Mouse (Mus musculus) liver, embryonic 16.5 days (tissue): ENCODE measurements around the gene Usp15. TPM values are rescaled to one million over a fixed set of nuclear protein-coding genes. Genes with fewer than 3 reads are reported as not detected.
"Not testable (repeated sequence)": the region's sequence is repeated elsewhere in the genome, so short reads cannot be mapped to it uniquely, and the experiment has no call there.

Experiments
- ATAC-seq: fragments of 200-750 bp; cut with Nextera tagmentation; 2 replicates; pipeline ENCODE4 v1.8.0; 2017; ENCODE audit warnings: low read depth, mild to moderate bottlenecking, moderate number of reproducible peaks, moderate library complexity
- H3K27ac ChIP-seq: fragments of 300-500 bp; sonication (generic); 2 replicates; pipeline ENCODE4 v1.5.1; 2014; ENCODE audit warnings: mild to moderate bottlenecking, low read length
- H3K27me3 ChIP-seq: fragments of 300-500 bp; sonication (generic); 2 replicates; pipeline ENCODE4 v1.6.1; 2014; ENCODE audit warnings: low read depth, low read length, mixed read lengths; ENCODE audit not compliant: control insufficient read depth, insufficient read depth
- H3K36me3 ChIP-seq: fragments of 300-500 bp; sonication (generic); 2 replicates; pipeline ENCODE4 v1.6.1; 2014; ENCODE audit warnings: mild to moderate bottlenecking; ENCODE audit not compliant: control insufficient read depth, insufficient read depth
- H3K4me1 ChIP-seq: fragments of 300-500 bp; sonication (generic); 2 replicates; pipeline ENCODE4 v1.6.1; 2014; ENCODE audit warnings: low read depth, low read length, mixed read lengths; ENCODE audit not compliant: control insufficient read depth
- H3K4me2 ChIP-seq: fragments of 300-500 bp; sonication (generic); 2 replicates; pipeline ENCODE4 v1.6.1; 2014; ENCODE audit warnings: low read depth, low read length, mixed read lengths
- H3K4me3 ChIP-seq: fragments of 300-500 bp; sonication (generic); 2 replicates; pipeline ENCODE4 v1.5.1; 2014; ENCODE audit warnings: low read depth, mild to moderate bottlenecking, low read length
- H3K9ac ChIP-seq: fragments of 300-500 bp; sonication (generic); 2 replicates; pipeline ENCODE4 v1.6.1; 2014; ENCODE audit warnings: low read depth, low read length
- H3K9me3 ChIP-seq: fragments of 300-500 bp; sonication (generic); replicated peaks from 2 replicates; pipeline ENCODE4 v1.6.1; 2016; ENCODE audit warnings: low read length; ENCODE audit not compliant: control insufficient read depth
- WGBS: fragments of 180-500 bp; shearing (Covaris S2); extraction: QIAGEN DNeasy Blood & Tissue Kit; methylation state at CpG from one replicate; pipeline ENCODE4 v1.1.7; 2014; ENCODE audit not compliant: insufficient replicate concordance; 5-methylcytosine and 5-hydroxymethylcytosine counted together
- polyA plus RNA-seq: library from polyadenylated mRNA; unstranded; fragments of >200 nt; fragmentation: Nextera tagmentation; extraction: Ambion mirVana; gene quantifications from 2 replicates; pipeline ENCODE4 v1.2.1, GENCODE M21; 2015

Gene Usp15
- polyA plus RNA-seq, result 88.1 and 89.9 TPM in 2 replicates

DNA sequence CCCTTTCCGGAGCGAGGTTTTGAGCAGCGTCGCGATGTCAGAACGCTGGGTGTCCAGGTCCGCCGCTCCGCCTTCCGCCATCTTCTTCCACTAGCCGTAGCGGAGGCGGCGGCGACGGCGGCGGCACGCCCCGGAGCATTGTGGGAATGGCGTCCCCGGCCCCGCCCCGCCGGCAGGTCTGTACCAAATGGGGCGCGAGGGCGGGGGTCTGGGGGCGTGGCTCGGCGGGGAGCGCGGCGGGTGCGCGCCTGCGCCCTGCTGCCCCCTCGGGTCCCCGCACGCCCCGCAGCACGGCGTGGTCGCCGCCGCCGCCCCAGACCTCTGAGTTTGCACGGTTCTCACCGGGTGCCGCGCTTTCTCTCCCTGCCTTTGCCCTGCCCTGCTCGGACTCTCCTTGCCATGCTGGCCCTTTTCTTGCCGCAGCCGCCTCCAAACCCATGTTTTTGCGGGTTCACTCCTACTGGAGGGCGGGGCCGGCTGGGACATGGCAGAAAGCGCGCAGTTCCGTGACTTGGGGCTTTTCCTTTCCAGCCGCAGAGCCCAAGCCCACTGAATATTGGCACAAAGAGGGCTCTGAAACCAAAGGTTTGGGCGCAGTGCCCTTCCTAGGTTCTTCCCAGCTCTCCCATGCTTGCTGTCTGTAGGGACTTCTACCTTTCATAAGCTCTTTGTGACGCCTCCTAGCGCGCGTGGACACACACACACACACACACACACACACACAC is at the start of gene Usp15:
Gene Usp15 (minus strand): TSS at position 161 of the 725 bp plus-strand sequence.
- Histone ChIP-seq H3K27ac (peak within 1 kb of the TSS; percentile 95), H3K9me3 (no peaks in the 10 kb centered on the region), H3K36me3 (no peaks in the 10 kb centered on the region), H3K4me3 (peak within 1 kb of the TSS; percentile 99), H3K9ac (peak within 1 kb of the TSS; percentile 100), H3K4me2 (peak within 1 kb of the TSS; percentile 87), H3K27me3 (no peaks in the 10 kb centered on the region), H3K4me1 (peaks cover 47% of the 10 kb centered on the region)
- WGBS, result under 1% methylated on average over 49 of the region's 66 CpGs
- peak; percentile 84 for ATAC-seq

DNA sequence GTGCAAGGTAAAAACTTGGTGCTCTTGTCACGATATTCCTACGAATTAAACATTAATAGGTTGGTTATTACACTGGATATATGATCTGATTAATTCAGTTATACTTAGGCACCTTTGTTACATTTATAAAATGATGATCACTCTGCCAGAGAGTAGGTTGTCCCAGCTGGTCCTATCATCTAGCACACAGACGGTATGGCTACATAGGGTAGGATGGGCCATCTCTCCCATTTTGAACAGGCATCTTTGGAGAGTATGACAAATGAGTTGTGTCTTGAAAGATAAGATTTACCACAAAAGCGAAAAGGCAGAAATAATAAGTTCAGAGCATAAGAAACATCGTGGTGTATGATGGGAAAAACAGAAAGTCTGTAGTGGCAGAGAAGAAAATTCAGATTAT is 32.6 kb upstream of the Usp15 start:
- H3K27ac ChIP-seq, result no peak overlapping the region
- no peaks in the 10 kb centered on the region for H3K4me1 ChIP-seq
- no peaks in the 10 kb centered on the region for H3K36me3 ChIP-seq
- 53% methylated on average over 5 of the region's 5 CpGs for WGBS
- no peaks in the 10 kb centered on the region for H3K9me3 ChIP-seq
- ATAC-seq, result no peak
- no peak overlapping the region for H3K4me2 ChIP-seq
- H3K27me3 ChIP-seq, result no peaks in the 10 kb centered on the region
- no peak overlapping the region for H3K9ac ChIP-seq
- no peak overlapping the region for H3K4me3 ChIP-seq

DNA sequence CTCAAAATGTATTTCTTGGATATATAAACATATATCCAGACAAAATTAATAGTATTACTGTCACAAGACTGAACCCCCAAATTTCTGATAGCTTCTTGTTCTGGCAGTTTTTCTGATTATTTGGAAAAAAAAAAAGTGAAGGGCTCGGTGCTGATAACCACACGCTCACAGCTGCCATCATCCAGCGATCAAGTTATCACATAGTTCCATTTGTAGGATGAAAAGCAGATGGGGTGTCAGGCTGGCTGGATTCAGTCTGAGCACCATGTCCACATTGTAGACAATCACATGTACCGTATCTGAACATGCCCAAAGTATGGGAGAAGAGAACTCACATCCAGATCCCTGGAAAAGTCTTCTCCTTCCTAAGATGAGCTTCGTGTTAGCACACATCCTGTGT is 26.0 kb upstream of the Usp15 start:
- Histone ChIP-seq H3K27ac (no peak overlapping the region), H3K4me1 (no peaks in the 10 kb centered on the region), H3K9ac (no peak overlapping the region), H3K27me3 (no peaks in the 10 kb centered on the region), H3K9me3 (no peaks in the 10 kb centered on the region), H3K4me2 (no peak overlapping the region), H3K36me3 (no peaks in the 10 kb centered on the region), H3K4me3 (no peak overlapping the region)
- WGBS, result 61% methylated on average over 5 of the region's 5 CpGs
- ATAC-seq, result peak; percentile 71

DNA sequence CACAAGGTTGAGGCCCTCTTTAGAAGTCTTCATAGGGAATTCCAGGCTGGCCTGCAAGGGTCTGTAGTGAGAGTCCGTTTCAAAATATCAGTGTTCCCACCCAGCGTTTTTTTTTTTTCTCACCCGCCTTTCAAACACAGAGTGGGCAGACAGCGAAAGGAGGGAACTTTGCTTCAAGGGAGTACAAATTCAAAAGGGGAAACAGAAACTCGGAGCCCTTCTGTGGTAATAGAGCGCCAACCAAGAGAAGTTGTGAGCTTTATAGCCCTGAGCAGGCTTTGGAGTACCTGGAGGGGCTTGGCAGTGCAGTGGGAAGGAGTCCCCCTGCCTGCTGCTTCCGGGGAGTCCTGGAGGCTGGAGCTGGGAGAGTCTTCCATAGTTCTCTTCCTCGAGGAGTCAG is 12.7 kb upstream of the Usp15 start:
- WGBS, result 41% methylated on average over 8 of the region's 8 CpGs
- Histone ChIP-seq H3K9ac (no peak overlapping the region), H3K27me3 (no peaks in the 10 kb centered on the region), H3K4me1 (no peaks in the 10 kb centered on the region), H3K36me3 (no peaks in the 10 kb centered on the region), H3K4me2 (no peak overlapping the region), H3K4me3 (no peak overlapping the region), H3K27ac (no peak overlapping the region), H3K9me3 (no peaks in the 10 kb centered on the region)
- no peak for ATAC-seq

DNA sequence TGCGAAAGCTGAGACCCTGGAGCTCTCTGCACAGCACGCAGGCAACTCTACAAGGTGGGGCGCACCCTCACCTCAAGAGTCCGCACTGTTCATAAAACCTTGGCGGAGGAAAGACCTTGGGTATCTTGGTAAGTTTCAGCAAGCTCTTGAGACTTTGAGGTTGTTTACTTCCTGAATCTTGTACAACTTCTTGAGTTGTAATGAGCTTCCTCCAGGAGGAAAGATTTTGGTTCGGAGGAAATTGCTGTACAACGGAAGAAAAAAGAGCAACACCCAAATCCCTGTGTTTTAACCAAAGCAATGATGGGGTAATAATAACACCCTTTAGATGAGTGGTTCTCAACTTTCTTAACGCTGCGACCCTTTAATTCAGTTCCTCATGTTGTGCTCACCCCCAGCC is 11.5 kb upstream of the Usp15 start:
- H3K9ac ChIP-seq, result no peak overlapping the region
- 78% methylated on average over 9 of the region's 9 CpGs for WGBS

DNA sequence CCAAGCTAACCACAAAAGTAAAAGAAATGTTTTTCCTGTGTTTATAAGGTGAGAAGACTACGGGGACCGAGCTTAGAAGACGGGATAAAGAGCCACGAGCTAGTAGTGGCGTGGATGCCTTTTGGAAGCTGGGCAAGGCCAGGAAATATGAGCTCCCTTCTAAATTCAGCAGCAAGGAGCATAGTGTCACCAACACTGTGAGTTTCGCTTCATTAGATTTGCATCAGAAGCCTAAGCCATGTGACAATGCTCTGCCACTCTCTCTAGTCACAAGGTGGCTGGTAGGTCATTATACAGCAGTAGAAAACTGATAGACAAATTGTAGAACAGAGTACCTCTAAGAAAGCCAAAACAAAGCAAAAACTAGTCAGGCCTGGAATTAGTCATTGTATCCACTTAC is 9.3 kb upstream of the Usp15 start:
- no peak overlapping the region for H3K4me2 ChIP-seq
- H3K4me3 ChIP-seq, result no peak overlapping the region
- no peaks in the 10 kb centered on the region for H3K36me3 ChIP-seq
- 75% methylated on average over 6 of the region's 6 CpGs for WGBS
- no peak for ATAC-seq
- H3K27me3 ChIP-seq, result no peaks in the 10 kb centered on the region
- H3K4me1 ChIP-seq, result no peaks in the 10 kb centered on the region; the same call in 1 of the 2 replicates
- H3K9me3 ChIP-seq, result no peaks in the 10 kb centered on the region
- no peak overlapping the region for H3K9ac ChIP-seq
- H3K27ac ChIP-seq, result no peak overlapping the region

More for the DNA sequence above, 11.5 kb upstream of the Usp15 start:
- H3K4me2 ChIP-seq, result no peak overlapping the region
- H3K36me3 ChIP-seq, result no peaks in the 10 kb centered on the region
- H3K27me3 ChIP-seq, result no peaks in the 10 kb centered on the region
- ATAC-seq, result no peak
- no peak overlapping the region for H3K4me3 ChIP-seq
- no peak overlapping the region for H3K27ac ChIP-seq
- H3K9me3 ChIP-seq, result no peaks in the 10 kb centered on the region
- H3K4me1 ChIP-seq, result no peaks in the 10 kb centered on the region

DNA sequence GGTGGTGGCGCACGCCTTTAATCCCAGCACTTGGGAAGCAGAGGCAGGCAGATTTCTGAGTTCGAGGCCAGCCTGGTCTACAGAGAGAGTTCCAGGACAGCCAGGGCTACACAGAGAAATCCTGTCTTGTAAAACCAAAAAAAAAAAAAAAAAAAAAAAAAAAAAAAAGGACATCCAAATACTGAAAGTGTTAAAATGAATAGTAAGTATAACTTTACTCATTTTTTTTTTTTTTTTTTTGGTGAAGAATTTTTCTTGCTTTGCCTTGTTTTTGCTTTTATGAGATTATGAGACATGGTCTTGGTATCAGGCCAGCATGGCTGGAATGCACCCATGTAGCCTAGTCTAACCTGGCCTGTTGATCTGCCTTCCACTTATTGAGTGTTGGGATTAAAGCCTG is 8.6 kb upstream of the Usp15 start:
- H3K27me3 ChIP-seq, ATAC-seq, H3K9ac ChIP-seq, H3K27ac ChIP-seq, H3K4me2 ChIP-seq, H3K9me3 ChIP-seq, H3K4me1 ChIP-seq, H3K4me3 ChIP-seq, H3K36me3 ChIP-seq: not testable (repeated sequence)
- 82% methylated on average over 3 of the region's 3 CpGs for WGBS

DNA sequence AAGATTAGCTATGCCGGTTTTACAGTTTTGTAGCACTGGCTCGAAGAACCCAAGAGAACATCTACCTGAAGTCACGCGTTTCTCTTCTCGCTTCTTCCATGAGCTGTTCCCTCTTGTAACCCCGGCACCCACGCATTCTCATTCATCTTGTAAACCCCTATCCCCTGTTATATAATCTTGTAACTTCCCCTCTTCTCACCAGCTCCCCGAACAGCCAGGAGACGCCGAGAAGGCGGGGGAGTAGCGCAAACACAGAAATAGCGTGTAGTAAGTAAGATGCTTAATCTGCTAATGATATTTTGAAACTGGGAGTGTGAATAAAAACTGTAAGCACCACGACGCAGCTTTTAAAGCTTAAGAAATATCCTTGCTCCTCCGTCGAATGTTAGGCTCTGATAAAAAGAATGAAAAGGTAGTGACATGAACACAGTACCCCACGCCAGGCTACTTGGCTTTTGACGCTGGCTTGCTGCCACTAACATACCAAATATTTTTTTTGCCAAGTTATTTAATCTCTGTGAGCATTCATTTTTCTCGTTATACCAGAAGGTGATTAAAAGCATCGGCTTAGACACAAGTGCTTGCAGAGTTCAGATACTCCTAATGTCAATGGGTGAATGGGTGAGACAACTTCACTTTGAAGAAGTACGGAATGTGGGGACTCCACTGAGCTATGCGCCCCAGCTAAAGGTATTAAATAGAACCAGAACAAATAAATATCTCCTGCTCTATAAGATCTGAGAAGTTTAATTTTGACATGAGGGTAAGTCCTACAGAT is 5.4 kb upstream of the Usp15 start:
- no peak overlapping the region for H3K9ac ChIP-seq

DNA sequence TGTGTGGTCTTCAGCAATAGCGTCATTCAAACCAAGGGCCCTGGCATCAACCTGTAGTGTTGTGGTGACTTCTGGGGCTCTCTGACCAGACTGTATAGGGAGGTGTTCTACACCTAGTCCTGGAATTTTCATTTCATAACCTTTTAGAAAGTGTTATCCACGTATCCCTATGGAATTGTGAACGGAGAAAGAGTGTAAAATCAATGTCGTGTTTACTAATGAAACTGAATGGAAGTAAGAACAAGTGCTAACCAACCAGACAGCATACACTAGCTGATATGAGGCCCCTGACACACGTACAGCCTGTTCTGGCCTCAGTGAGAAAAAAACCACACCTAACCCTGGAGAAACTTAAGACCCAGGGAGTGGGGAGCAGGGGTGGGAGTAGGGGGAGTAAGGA is 4.6 kb upstream of the Usp15 start:
- Histone ChIP-seq H3K27me3 (no peaks in the 10 kb centered on the region), H3K9ac (no peak overlapping the region), H3K4me3 (no peak overlapping the region), H3K36me3 (no peaks in the 10 kb centered on the region), H3K4me1 (peaks cover 29% of the 10 kb centered on the region), H3K4me2 (no peak overlapping the region), H3K9me3 (no peaks in the 10 kb centered on the region), H3K27ac (no peak overlapping the region)
- 74% methylated on average over 5 of the region's 5 CpGs for WGBS
- no peak for ATAC-seq

More for the DNA sequence above, 5.4 kb upstream of the Usp15 start:
- H3K4me3 ChIP-seq, result no peak overlapping the region
- H3K9me3 ChIP-seq, result no peaks in the 10 kb centered on the region
- H3K4me2 ChIP-seq, result no peak overlapping the region
- ATAC-seq, result no peak
- peaks cover 29% of the 10 kb centered on the region for H3K4me1 ChIP-seq
- H3K27ac ChIP-seq, result no peak overlapping the region
- WGBS, result 69% methylated on average over 23 of the region's 23 CpGs
- H3K27me3 ChIP-seq, result no peaks in the 10 kb centered on the region
- no peaks in the 10 kb centered on the region for H3K36me3 ChIP-seq
